Mouse (Mus musculus) ES-E14 (cell line): ENCODE data around the gene Ess2. TPM values are rescaled to one million over a fixed set of nuclear protein-coding genes. Genes with fewer than 3 reads are reported as not detected.

Experiments
- DNase-seq: peaks from one replicate; pipeline ENCODE4 v3.0.0-alpha.2; 2013; ENCODE audit warnings: low read depth, low spot score
- H3K27ac ChIP-seq: 2 replicates; pipeline ENCODE4 v1.5.1; 2012; ENCODE audit warnings: low read depth, mild to moderate bottlenecking, low read length, moderate library complexity, mixed read lengths; ENCODE audit not compliant: poor library complexity, insufficient read depth, severe bottlenecking
- H3K36me3 ChIP-seq: 2 replicates; pipeline ENCODE4 v1.6.1; 2012; ENCODE audit warnings: mild to moderate bottlenecking, low read length, moderate library complexity, mixed read lengths; ENCODE audit not compliant: control insufficient read depth, poor library complexity, insufficient read depth, severe bottlenecking
- H3K4me1 ChIP-seq, 2 experiments: fragments of 150-350 bp in 1 of 2; sonication (generic) in 1 of 2; 2 replicates each; pipeline ENCODE4 v1.6.1; 2012; ENCODE audit warnings: low read length in 2 of 2, mild to moderate bottlenecking in 1 of 2, mixed read lengths in 1 of 2; ENCODE audit not compliant: control insufficient read depth in 2 of 2, insufficient read depth in 2 of 2, poor library complexity in 1 of 2
- H3K4me3 ChIP-seq, 2 experiments: fragments of 150-350 bp in 1 of 2; sonication (generic) in 1 of 2; 2 replicates each; pipeline ENCODE4 v1.5.1; 2012; ENCODE audit warnings: low read length in 2 of 2, low read depth in 1 of 2, mild to moderate bottlenecking in 1 of 2, mixed read lengths in 1 of 2; ENCODE audit not compliant: insufficient read depth in 1 of 2, poor library complexity in 1 of 2, severe bottlenecking in 1 of 2
- H3K9ac ChIP-seq: 2 replicates; pipeline ENCODE4 v1.6.1; 2012; ENCODE audit warnings: low read depth, mild to moderate bottlenecking, low read length, mixed read lengths; ENCODE audit not compliant: poor library complexity, insufficient read depth, severe bottlenecking
- H3K9me3 ChIP-seq: fragments of 150-350 bp; sonication (generic); 2 replicates; pipeline ENCODE4 v1.6.1; 2012; ENCODE audit warnings: low read depth, mild to moderate bottlenecking, low read length; ENCODE audit not compliant: control insufficient read depth, insufficient read depth
- CHD2 ChIP-seq: IDR thresholded peaks from 2 replicates; pipeline ENCODE4 v1.6.1; 2014; ENCODE audit warnings: mild to moderate bottlenecking, low read depth, low read length, inconsistent platforms
- HCFC1 ChIP-seq: IDR thresholded peaks from 2 replicates; pipeline ENCODE4 v1.6.1; 2012; ENCODE audit warnings: low read length, inconsistent platforms, borderline replicate concordance; ENCODE audit not compliant: insufficient read depth
- MAFK ChIP-seq: IDR thresholded peaks from 2 replicates; pipeline ENCODE4 v1.6.1; 2014; ENCODE audit warnings: mild to moderate bottlenecking, low read depth, low read length, inconsistent platforms; ENCODE audit not compliant: insufficient read depth
- ZC3H11A ChIP-seq: IDR thresholded peaks from 2 replicates; pipeline ENCODE4 v1.6.1; 2012; ENCODE audit warnings: low read depth, mild to moderate bottlenecking, inconsistent platforms, low read length, borderline replicate concordance
- ZNF384 ChIP-seq: IDR thresholded peaks from 2 replicates; pipeline ENCODE4 v1.6.1; 2012; ENCODE audit warnings: low read depth, low read length, inconsistent platforms
- in situ Hi-C, 2 experiments: fragments of 600-800 bp; cut with MboI; formaldehyde crosslinking; loops; one replicate each; pipeline ENCODE4 v1.15.1; 2025; ENCODE audit warnings: low sequenced_read_pairs in 2 of 2, inconsistent platforms in 1 of 2; ENCODE audit not compliant: unreplicated experiment in 2 of 2
- total RNA-seq: library from RNA; depleted of rRNA; stranded (reverse); fragments of 300-350 nt; gene quantifications from 2 replicates; pipeline ENCODE4 v1.2.3, GENCODE M21; 2012

Ess2 gene
- total RNA-seq, 1 experiment, result 27.2 TPM

GRCm38 (mm10) chr16:17876096-17876495 lies 35.1 kb downstream of the Ess2 start:
- Histone ChIP-seq H3K4me1 (no peaks in the 10 kb centered on the region; a peak in 1 of 4 replicates), H3K27ac (no peak overlapping the region), H3K9ac (no peak overlapping the region), H3K4me3 (no peak overlapping the region), H3K9me3 (no peaks in the 10 kb centered on the region), H3K36me3 (peaks cover 6% of the 10 kb centered on the region; the same call in 1 of the 2 replicates)
- in situ Hi-C loops, result no loop called here
- no peak for TF ChIP-seq ZC3H11A
- TF ChIP-seq MAFK, result no peak
- TF ChIP-seq ZNF384, result no peak
- no peak for TF ChIP-seq CHD2
- TF ChIP-seq HCFC1, result no peak
- DNase-seq, result no peak

GRCm38 (mm10) chr16:17875174-17875573 lies 36.0 kb downstream of the Ess2 start:
- DNase-seq, result no peak
- in situ Hi-C loops, result no loop called here
- Histone ChIP-seq H3K36me3 (peaks cover 6% of the 10 kb centered on the region; the same call in 1 of the 2 replicates), H3K27ac (no peak overlapping the region), H3K4me3 (no peak overlapping the region), H3K4me1 (no peaks in the 10 kb centered on the region; a peak in 1 of 4 replicates), H3K9ac (no peak overlapping the region), H3K9me3 (no peaks in the 10 kb centered on the region)
- TF ChIP-seq ZC3H11A (no peak), MAFK (no peak), HCFC1 (no peak), ZNF384 (no peak), CHD2 (no peak)

- TF ChIP-seq MAFK (no peak), ZNF384 (no peak), ZC3H11A (no peak), HCFC1 (no peak), CHD2 (no peak)
- no peak overlapping the region for H3K4me3 ChIP-seq
- H3K27ac ChIP-seq, result no peak overlapping the region
- no peaks in the 10 kb centered on the region for H3K9me3 ChIP-seq
- in situ Hi-C loops, result no loop called here
- no peak overlapping the region for H3K9ac ChIP-seq
- no peak for DNase-seq
- H3K4me1 ChIP-seq, result no peaks in the 10 kb centered on the region; a peak in 1 of 4 replicates
- H3K36me3 ChIP-seq, result peaks cover 8% of the 10 kb centered on the region; the same call in 1 of the 2 replicates
Measured at GRCm38 (mm10) chr16:17872995-17873394, 38.2 kb downstream of the Ess2 start.

DNA sequence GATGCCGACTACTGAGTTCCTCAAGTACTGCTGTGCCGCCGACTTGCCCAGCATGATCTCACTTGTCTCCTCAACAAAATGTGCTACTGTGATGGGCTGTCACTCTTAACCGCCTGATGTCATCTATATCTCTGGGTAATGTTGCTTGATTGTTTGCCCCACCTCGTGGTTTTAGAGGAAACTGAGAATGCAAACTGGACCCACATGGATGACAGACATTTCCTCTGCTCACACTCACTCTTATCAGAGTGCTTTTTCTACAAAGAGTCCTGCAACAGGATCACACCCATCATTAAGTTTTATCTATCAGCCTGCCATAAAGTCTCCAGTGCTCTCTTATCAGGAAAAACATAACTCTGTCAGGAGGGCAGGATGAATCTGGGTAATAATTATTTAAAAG lies 39.9 kb downstream of the Ess2 start:
- no peak for DNase-seq
- no peak overlapping the region for H3K9ac ChIP-seq
- no peak overlapping the region for H3K27ac ChIP-seq
- peaks cover 11% of the 10 kb centered on the region; the same call in 1 of the 2 replicates for H3K36me3 ChIP-seq
- in situ Hi-C loops, result no loop called here
- no peak overlapping the region for H3K4me3 ChIP-seq
- no peak for TF ChIP-seq MAFK
- TF ChIP-seq ZC3H11A, result no peak
- no peak for TF ChIP-seq CHD2
- TF ChIP-seq ZNF384, result no peak
- TF ChIP-seq HCFC1, result no peak
- no peaks in the 10 kb centered on the region for H3K9me3 ChIP-seq
- peaks cover 0 to 2% of the 10 kb centered on the region in 2 experiments; a peak in 2 of 4 replicates for H3K4me1 ChIP-seq
